Mouse (Mus musculus) ZHBTc4 (cell line): ENCODE measurements around the gene Micall2.
"Not testable (repeated sequence)": the region's sequence is repeated elsewhere in the genome, so short reads cannot be mapped to it uniquely, and the experiment has no call there.

Experiments used
- DNase-seq: peaks from one replicate; pipeline ENCODE4 v3.0.0-alpha.2; 2011; ENCODE audit warnings: low read depth, low spot score

The Micall2 gene

GRCm38 (mm10) chr5:139730712-139731486 is 5.2 kb downstream of the Micall2 start:
- no peak for DNase-seq

DNA sequence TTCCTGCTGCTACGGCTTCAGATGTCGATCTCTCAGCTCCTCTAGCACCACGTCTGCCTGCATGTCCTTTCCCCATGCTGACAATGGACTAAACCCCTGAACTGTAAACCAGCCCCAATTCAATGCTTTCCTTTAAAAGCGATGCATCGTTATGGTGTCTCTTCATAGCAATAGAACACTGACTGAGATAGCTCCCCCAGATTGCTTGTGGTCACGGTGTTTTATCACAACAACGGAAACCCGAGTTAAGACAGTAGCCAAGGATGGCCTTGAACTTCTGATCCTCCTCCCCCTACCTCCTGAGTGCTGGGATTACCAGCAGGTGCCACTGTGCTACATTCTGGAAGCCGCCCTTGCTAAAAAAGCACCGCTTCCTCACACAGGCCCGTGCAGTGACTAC is 8.9 kb downstream of the Micall2 start:
- peak; percentile 36 for DNase-seq

GRCm38 (mm10) chr5:139726186-139726585 is 9.9 kb downstream of the Micall2 start:
- DNase-seq, result no peak

DNA sequence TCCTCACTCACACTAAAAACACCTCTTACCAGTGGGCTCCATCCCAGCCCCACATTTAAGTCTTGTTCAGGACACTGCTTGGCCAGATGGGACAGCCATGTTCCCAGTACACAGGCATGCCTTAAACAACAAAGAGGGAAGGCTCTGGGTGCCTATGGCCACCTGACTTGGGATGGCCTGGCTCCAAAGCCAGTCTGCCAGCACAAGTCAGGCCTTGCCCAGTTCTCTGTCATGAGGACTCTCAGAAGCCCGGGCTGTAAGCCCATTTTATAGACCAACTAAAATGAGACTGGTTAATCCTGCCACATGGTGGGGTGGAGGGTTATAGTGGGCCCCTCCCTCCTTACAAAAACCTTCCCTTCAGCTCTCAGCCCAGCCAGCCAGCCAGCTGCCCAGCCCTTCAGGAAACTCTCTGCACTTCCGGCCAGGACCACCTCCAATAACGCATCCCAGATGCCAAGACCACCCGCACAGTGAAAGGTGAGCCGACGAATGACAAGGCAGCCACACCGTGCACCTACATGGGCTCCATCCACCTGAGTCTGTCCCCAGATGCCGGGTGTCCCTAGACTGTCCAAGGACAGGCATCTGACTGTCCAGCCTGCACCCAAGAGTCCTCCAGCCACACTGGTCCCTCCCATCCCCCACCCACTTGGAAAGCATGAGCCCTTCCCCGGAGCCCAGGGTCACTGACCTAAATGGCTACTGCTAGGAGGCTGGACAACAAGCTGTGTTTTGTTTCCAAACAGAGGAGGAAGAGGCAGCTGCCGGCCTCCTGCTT is 11.6 kb downstream of the Micall2 start:
- DNase-seq, result no peak

DNA sequence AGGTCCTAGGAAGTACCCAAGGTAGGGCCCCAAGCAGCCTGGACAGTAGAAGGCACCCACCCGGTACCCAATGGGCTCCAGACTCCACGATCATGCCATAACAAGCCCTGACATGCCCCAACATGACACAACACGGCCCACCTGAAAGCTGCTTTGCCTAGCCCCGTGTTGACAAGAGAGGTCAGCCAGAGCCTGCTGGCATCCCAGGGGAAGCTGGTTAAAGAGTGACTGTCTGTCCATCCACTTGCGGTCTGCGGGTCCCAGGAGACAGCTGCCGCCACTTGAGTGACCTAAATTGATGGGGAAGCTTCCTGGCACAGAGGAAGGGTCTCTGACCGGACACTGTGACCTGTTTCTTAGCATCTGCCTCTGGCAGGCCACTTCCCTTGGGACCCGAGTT is 13.0 kb downstream of the Micall2 start:
- DNase-seq, result no peak

DNA sequence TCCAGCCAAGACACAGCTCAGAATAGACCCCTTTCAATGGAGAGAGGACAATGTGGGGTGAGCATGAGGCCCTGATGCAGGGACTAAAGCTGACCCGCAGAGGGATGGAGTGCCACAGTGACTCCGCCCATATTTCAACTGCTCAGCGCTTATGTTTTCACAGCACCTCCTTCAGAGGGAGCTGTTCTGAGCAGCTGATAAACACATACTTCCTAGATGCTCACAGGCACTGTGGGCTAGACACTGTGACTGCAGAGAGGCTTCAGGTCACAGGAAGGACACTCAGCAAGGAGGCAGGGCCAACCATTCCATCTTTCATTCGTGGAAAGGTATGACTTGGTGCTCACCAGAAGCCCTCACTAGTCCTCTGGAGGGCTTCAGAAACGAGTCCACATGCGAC is 13.4 kb downstream of the Micall2 start:
- DNase-seq, result peak; percentile 66

DNA sequence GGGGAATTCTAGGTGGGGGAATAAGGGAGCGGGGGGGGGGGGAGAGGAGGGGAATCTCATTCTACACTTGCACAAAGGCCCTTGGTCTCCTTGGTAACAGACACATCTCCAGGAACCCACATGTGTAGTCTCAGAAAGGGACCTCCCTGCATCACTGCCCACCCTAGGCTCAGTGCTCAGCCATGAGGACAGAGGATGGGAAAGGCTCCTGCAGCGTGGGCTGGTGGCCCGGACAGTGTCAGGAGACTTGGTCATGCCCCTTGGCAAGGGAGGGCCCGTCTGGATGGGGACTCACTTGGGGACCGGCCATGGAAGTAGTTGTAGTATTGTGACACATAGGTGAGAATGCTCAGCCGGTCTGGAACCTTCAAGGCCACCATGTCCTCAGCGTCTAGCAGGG is 17.2 kb downstream of the Micall2 start:
- DNase-seq, result no peak

DNA sequence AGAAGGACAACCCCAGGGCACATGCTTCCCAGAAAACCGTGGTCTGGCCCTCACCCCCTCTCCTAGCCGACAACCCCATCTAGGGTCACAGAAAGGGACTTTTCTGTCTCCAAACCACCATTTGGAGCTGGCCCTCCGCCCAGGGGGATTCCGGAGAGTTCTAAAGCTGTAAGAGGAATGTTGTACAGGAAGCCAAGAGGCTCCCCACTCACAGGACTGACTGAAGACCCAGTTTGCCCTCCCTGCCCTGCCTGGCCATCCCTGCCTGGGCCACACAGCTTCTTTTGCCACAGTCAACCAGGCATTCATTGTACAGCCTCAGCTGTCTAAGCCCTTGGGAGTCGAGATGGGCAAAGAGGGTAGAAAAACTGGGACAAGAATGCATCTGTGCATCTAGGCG is 17.6 kb downstream of the Micall2 start:
- DNase-seq, result no peak

DNA sequence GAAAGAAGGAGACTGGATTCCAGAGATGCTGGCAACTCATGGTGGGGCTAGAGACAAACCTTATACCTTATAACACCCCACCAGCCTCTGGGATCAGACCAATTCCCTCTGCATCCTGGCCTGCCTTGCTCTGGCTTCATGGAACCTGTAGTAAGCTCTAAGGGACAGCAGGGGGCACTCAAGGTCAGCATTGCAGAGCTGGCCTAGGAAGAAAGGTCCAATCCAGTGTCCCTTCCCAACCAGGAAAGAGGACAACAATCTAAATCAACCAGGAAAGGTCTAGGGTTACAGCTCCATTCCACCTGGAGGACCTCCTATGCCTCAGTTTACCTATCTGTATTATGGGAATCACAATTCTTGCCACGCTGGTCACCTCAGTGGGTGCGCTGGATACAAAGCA is 18.4 kb downstream of the Micall2 start:
- peak; percentile 56 for DNase-seq

GRCm38 (mm10) chr5:139706496-139706895 is 29.6 kb downstream of the Micall2 start:
- no peak for DNase-seq

DNA sequence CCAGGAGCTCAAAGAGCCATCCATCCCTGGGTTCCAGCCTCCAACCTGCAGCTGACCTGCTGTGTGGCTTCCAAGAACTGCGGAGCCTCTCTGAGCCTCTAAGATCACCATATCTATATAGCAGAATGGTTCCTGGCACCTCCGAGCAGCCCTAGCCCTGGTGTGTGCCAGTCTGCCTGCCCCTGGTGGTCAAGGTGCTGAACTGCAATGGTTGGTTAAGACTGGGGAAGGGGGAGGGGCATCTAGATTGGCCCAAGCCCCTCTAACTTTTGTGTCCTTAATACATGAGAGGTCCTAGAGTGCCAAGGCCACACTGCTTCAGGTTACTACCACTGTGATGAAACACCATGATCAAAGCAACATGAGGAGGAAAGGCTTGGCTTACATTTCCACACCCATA is 33.2 kb downstream of the Micall2 start:
- peak; percentile 78 for DNase-seq

GRCm38 (mm10) chr5:139702236-139702635 is 33.9 kb downstream of the Micall2 start:
- DNase-seq, result no peak

- DNase-seq, result peak; percentile 53
These were observed 39.2 kb downstream of the Micall2 start for GRCm38 (mm10) chr5:139696954-139697353.

GRCm38 (mm10) chr5:139695876-139696275 is 40.3 kb downstream of the Micall2 start:
- not testable (repeated sequence) for DNase-seq

- DNase-seq, result no peak
These were observed 41.1 kb downstream of the Micall2 start for GRCm38 (mm10) chr5:139694989-139695571.

- DNase-seq, result no peak
These were observed 41.7 kb downstream of the Micall2 start for GRCm38 (mm10) chr5:139694292-139694988.

- peak; percentile 56 for DNase-seq
These were observed 45.3 kb downstream of the Micall2 start for GRCm38 (mm10) chr5:139690791-139691190.

DNA sequence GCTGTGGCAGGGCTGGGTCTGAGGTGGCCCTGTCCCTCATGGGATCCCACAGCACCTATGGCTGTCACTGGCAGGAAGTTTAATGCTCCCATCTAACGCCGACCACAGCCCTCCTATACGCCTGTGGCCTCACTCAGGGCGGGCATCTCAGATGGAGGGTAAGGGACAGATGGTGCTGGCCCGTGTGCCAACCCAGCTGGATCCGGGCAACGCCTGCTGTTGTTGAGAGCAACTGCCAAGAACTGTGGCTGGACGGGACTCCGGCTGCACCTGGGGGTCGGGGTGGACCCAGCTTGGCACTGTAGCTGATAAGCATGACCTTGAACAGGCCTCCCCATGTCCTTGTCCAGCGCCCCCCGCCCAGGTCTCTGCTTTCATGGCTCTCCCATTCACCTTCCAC is 47.8 kb downstream of the Micall2 start:
- DNase-seq, result no peak

DNA sequence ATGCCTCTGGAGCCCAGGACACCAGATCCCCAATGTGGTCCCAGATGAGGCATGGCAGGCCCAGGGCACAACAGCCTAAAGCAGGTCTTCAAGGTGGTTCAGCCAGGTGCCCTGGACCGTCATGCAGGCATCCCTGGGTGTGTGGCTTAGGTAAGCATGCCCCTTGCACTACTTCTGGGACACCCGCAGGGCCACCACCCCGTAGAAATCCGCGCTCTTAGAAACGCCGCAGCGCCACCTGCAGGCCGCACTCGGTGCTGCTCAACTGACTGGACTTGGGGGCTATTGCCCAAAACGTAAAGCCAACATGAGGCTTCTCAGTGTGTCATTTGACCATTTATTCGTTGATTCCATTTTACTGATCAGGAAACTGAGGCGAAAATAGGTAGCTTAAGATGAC is 48.5 kb downstream of the Micall2 start:
- peak; percentile 86 for DNase-seq

DNA sequence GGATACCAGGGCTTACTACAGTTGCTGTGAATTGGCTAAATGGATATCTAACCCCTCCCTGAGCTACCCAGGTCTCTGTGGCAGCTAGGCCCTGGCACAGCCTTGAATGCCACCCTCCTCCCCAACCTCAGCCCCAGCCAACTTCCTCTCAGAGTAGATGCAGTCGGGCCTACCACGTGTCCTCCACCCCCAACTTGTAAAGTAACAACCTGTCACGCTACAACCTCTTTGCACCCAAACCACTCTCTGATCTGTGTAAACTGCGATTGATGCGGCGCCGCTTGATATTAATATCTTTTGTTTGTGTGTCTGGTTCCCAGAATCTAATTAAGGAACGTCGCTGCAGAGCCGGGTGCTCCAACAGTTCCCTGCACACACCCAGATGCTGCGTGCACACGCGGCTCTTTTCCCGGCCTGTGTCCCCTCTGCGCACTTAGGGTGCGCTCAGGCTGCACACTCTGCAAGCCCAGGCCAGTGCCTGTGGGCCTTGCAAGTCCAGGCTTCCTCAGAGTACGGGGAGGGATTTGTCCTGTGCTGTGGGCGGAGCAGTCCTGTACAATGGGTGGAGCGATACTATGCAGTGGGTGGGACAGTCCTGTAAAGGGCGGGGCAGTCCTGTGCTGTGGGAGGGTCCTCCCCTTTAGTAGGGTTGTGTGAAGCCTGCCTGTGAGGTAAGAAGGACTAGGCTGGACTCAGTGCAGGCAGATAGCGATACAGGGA is 49.4 kb downstream of the Micall2 start:
- peak; percentile 95 for DNase-seq

GRCm38 (mm10) chr5:139683228-139683627 is 52.9 kb downstream of the Micall2 start:
- DNase-seq, result no peak
